Mouse (Mus musculus): ENCODE data around the gene Bicc1.
"Not testable (repeated sequence)": the region's sequence is repeated elsewhere in the genome, so short reads cannot be mapped to it uniquely, and the experiment has no call there.

The Bicc1 gene

DNA sequence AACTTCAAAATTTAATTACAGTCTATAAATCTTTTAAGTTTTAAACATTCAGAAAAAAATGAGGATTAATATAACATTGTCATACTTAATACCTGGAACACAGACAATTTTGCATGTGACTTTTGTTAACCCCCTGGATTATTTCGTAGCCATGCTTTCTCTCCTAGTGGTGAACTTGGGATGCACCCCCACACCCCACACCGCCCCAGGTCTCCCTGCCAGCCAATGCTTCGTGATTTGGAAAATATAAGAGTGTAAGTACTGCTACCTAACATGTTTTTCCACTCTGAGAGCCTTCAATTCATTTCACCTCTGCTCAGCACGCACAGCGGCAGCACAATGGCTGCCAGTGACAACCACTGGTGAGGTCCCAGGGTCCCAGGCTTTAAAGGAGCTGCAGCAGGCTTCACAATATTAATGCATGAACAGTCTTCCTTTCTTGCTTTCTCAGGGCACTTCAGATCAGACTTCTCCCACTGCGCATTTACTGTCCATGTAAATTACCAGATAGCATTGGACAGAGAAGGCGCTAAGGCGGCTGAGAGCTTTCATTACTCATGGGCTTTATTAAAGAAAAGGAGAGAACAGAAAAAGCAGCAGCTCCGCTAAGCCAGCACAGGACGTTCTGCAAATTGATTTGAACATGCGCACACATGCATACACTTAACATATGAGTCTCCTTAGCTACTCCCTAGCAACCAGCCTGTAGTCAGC, 207.3 kb downstream of the Bicc1 start:
- no peak for DNase-seq (ENCODE audit: low read depth in 2 of 2, low spot score in 2 of 2)

DNA sequence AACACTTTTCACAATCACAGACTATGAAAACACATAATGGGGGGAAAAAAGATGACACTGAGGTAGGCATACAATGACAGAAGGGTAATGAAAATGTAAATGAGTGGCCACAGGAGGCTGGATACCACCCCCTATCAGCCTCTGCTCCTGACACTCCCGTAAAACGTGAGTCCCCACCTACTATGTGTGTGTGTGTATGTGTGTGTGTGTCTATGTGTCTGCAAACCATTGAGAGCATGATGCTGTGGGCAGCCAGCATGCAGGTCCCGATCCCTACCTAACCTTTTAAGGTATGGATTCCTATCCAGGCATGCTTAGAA, 209.4 kb downstream of the Bicc1 start:
- no peak for DNase-seq (ENCODE audit: low read depth in 2 of 2, low spot score in 2 of 2)

DNA sequence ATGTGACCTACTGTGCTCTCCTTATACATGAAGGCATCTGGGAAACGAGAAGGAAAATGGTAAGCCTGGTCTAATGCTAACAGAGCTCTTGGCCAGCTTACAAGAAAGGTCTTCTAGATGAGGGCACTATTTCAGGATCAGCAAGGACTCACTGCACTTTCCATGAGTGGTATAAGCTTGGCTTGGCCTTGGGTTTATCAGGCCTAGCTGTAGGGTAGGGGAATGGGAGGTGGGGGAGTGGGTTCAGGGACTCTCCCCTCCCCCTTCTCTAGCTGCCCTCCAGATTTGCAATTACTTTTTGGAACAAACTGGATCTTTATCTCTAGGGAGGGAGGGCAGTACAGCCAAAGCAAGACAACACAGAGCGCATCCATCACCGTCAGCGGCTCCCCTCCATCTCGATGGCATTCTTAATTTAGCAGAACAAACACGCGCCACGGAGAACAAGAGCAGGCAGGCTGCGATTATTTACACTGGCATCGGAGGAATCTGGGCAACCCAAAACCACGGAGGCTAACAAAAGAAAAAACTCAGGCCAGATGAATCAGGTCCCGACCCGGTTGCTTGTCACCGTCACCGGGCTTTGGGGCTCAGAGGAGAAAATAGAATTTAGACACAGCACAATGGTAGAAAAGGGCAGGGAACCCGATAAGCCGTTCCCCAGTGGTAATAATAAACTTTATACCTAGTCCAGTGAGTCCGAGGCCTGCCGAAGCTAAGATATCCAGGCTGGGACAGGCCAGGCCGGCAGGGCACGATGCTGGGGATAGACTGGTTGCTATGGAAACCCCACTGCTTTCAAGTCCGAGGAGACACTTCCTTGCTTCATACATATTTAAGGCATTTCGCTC, 210.0 kb downstream of the Bicc1 start:
- DNase-seq (ENCODE audit: low read depth in 2 of 2, low spot score in 2 of 2): no peak

DNA sequence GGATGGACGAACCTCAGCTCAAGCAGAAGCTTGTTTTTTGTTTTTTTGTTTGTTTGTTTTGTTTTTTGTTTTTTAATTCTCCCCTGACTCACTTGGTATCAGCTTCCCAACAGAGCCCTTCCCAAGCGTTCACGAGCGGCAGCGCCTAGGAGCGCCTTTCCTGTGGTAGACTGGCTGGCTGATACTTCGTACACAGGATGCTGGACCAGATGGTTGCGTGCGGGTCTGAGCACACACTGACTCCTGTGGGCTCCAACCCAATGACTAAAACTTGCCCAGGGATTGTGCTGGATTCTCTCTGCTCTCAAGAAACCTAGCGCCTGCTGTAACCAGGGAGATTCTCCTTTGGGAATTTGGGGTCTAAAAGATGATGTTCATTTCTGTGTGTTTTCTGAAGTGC, 211.2 kb downstream of the Bicc1 start:
- DNase-seq (ENCODE audit: low read depth in 2 of 2, low spot score in 2 of 2): no peak

DNA sequence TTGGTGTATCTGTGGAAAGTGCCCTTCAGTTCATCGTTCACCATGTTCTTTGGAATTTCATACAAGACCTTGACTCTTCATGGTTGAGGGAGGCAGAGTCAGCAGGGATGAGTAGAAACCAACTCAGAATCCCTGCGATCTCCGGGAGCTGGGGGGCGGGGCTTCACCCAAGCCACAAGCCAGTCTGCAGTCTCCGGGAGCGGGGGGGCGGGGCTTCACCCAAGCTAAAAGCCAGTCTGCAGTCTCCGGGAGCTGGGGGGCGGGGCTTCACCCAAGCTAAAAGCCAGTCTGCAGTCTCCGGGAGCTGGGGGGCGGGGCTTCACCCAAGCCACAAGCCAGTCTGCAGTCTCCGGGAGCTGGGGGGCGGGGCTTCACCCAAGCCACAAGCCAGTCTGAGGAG, 213.4 kb downstream of the Bicc1 start:
- not testable (repeated sequence) for DNase-seq (ENCODE audit: low read depth in 2 of 2, low spot score in 2 of 2)

DNA sequence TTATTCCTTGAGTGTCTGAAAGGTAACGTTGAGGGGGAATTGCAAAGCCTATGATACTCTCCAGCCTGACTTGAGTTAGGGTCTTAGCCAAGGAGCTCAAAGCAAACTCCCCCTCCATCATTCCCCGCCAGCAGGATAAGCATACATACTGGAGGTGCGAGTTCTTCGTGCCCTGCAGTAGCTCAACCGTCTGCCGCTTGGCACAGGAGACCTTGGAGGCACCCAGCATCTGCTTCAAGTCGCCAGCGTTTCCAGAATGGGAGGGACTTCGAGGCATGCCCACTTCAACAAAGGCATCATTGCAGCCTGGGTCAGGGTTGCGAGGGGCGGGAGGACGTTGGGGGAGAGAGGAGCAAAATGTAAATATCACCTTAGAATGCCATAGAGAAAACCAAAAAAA, 214.4 kb downstream of the Bicc1 start:
- no peak for DNase-seq (ENCODE audit: low read depth in 2 of 2, low spot score in 2 of 2)

DNA sequence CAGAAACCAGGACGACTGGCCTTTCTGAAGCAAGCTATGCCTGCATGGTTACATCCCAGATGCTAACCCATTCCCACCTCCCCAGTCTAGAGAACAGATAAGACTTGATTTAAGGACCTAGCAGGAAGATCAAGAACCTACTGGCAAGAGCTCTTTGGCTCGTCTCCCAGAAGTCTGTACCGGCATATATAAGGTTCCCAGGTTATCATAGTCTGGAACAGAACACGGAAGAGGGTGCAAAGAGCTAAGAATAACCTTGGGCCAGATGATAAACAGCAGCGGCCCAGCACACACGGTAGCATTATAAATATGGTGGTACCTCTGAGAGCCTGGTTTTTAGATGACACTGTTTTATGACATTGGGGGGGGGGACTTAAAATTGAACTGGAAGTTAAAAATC, 217.9 kb downstream of the Bicc1 start:
- DNase-seq (ENCODE audit: low read depth in 2 of 2, low spot score in 2 of 2): no peak

DNA sequence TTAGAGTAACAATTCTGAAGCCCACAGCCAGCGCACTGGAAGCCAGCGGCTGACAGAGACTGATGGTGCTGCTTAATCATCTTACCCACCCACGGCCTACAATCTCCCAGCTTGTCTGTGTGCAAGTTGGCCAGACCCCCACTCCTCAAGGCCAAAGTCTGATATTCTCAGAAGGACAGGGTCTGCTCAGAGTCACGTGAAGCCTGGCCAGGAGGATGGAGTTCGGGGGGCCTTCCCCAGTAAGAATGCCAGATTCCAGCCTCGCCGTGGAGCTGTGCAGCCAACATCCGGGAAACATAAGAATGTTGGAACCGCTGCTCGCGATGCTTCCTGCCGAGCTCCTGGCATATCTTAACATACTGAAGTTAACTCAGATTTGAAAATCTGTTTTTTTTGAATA, 219.7 kb downstream of the Bicc1 start:
- no peak for DNase-seq (ENCODE audit: low read depth in 2 of 2, low spot score in 2 of 2)

DNA sequence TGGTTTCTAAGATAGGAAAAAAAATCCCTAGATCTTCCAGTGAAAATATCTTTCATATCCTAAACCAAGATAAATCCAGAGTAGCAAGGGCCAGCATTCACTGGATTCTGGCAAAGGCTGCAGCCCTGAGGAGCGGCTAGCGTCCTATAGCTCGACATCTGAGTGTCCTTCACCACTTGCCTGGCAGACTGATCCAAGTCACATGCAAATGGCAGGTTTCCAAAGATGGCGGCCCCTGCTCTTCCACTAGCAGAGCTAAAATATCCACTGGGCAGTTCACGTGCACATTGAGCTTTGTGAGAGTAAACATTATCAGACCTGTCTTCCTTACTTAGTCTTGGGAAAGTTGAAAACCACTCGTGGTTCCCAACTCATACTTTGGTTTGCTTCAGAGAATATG, 222.1 kb downstream of the Bicc1 start:
- DNase-seq (ENCODE audit: low read depth in 2 of 2, low spot score in 2 of 2): no peak

DNA sequence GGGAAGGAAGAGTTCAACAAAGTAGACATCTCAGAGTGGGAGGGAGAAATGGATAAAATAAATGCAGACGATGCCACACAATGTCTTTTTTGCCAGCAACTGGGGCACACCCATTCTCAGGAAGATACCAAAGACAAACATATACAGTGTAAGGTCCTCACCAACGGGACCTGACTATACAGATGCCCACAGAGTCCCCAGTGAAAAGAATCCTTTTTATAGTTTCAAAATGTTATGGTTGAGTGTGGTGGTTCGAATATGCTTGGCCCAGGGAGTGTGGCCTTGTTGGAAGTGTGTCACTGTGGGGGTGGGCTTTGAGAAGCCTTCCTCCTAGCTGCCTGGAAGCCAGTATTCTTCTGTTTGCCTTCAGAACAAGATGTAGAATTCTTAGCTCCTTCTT, 223.5 kb downstream of the Bicc1 start:
- no peak for DNase-seq (ENCODE audit: low read depth in 2 of 2, low spot score in 2 of 2)

DNA sequence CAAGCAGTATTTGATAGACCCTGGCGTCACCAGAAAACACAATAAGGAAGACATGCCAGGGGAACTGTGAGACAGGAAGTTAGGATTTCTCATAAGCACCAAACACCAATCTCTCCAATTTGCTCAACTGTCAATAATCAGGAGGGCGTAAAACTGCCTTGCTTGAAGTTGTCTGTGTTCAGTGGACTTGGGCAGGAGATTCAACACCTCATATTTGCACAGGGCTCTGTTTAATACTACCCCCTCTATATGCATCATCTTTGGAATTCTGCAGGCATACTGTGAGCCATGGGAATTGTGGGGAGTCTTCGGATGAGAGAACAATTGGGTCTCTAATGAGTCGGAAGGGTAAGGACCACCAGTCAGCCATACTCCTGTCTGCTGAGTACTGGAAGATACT, 233.4 kb downstream of the Bicc1 start:
- no peak for DNase-seq (ENCODE audit: low read depth in 2 of 2, low spot score in 2 of 2)

DNA sequence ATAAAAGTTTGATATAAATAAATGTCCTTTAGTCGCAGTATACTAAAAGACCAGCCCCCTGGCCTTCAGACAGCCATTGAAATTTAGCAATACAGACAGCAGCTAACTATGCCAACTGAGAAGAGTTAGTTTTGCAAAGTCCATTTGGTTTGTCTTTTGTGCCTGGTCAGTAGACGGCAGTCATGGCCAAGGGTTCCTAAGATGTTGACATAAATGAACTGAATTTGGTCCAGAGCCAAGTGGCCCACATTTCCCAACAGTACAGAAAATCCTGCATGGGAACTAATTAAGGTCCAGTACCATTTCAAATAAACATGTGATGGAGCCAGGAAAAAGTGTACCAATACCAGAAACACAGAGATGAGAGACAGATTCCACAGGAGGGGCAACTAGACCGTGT, 235.2 kb downstream of the Bicc1 start:
- DNase-seq (ENCODE audit: low read depth in 2 of 2, low spot score in 2 of 2): no peak

DNA sequence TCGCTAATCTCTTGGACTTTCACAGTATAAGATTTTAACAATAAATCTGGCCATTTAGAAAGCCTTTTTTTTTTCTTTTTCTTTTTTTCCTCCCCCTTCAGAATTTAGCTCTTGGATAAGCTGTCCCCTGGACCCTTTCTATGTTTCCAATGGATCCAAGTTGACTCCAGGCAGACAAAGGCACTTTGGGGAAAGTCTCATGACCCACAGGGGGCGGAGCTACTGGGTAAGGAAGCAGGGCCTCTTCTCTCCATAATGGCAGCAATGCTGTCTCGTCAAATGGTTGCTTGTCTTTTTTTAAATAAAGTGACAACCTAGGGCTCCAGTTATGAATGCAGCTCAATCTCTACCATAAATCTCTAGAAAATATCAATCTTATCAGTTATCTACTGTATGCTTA, 235.6 kb downstream of the Bicc1 start:
- DNase-seq (ENCODE audit: low read depth in 2 of 2, low spot score in 2 of 2): no peak

DNA sequence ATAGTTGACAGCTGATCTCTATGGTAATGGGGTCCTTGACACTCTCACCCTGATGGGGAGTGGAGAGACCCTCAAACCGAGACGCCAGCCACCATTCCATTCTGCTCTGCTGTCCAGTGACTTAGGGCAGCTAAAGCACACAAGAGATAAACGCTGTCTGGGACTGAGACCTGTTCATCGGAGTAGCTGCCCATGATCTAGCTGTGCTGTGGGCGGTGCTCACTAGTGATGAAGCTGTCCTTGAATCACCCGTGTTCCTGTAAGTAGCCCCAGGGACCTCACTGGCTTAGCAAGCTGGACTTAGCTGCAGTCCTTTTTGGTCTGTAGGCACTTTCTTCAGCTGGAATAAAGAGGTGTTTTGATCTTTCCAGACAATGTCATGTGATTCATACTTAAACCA, 238.0 kb downstream of the Bicc1 start:
- no peak for DNase-seq (ENCODE audit: low read depth in 2 of 2, low spot score in 2 of 2)

DNA sequence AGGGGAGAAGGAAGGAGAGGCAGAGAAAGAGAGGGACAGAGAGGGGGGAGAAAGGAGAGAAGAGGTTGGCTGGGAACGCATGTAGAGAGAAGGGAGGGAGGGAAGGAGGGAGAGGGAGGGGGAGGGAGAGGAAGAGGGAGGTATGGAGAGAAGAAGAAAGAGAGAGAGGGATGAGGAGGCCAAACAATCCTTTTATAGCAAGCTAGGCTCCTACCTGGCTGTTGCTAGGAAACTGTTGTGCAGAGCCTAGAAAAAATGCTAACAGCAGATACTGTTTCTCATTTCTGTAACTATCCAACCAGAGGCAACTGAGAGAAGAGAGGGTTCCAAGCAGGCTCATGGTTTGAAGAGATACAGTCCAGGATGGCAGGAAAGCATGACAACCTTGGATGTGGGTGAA, 239.6 kb downstream of the Bicc1 start:
- DNase-seq (ENCODE audit: low read depth in 2 of 2, low spot score in 2 of 2): no peak

DNA sequence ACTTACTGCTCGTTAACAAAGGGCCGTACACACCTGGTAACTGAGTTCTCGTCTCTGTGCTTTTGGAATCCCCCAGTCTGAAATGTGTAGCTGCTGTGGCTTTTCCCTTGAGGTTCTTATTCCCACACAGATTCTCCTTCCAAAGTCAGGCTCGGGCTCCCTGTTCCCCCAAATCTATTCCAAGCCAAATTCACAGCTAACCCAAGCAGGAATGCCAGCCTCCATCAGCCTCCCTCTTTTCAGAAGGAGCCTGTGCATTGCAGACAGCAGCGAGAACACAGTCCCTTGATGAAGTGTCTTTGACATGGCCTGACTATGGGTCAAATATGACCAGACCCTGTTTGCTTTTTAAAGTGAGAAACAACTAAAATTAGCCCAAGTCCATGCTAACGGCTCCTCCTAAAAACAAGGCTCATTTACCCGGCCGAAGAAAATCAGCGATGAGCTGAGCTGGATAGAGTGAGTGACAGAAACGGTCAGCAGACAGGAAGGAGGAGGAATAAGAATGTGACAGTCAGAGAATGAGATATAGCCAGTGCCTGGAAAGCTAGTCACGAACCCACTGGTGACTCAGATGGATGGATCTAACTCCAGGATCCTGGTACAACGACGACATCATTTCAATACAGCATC, 240.4 kb downstream of the Bicc1 start:
- no peak for DNase-seq (ENCODE audit: low read depth in 2 of 2, low spot score in 2 of 2)

DNA sequence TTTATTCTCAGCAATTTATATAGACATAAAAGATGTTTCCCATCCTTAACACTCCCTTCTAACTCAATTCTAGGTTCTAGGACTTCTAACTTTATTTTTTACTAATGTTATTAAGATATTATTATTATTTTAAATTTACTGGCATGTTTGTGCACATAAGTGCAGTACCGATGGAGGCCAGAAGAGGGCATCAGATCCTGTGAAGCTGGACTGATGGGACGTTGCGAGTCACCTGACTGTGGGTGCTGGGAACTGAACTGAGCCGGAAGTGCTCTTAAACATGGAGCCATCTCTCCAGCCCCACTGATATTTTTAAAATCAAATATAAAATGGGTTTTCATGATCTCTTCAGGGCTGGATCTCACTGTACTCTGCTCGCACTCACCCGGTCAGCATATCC, 242.8 kb downstream of the Bicc1 start:
- no peak for DNase-seq (ENCODE audit: low read depth in 2 of 2, low spot score in 2 of 2)

DNA sequence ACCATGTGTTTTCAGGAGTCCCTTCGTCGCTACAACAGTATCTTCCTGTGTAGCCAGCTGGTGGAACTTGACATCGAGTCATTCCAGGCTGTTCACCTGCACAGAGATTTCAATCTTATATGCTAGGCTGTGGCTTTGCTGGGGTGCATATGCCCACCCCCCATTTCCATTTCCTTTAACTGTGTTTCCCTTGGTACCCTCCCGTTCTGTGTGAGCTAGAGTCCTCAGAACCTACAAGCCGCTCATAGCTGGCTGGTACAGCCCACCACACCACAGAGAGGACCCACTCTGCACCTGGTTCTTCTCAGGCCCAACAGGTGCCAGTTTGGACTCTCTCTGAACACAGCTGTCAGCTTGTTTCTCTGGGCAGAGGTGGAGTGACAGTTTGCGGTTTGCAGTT, 244.4 kb downstream of the Bicc1 start:
- no peak for DNase-seq (ENCODE audit: low read depth in 2 of 2, low spot score in 2 of 2)

DNA sequence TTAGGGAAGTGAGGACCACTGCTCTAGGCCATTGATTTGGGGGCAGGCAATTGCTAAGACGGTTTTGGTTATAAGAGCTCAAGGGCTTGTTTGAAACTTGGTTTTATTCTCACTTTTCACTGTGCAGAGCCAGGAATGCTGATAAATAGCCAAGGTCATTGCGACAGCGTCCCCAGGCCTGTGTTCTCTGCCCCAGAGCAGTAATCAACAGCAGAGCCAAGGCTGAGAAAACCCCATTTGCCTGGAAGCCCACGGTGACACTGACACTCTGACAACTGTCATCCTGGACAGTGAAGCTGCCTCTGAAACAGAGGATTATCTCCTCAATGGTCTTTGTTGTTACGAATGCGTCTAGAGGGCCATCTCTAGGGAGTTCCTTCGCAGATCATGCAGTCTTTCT, 255.6 kb downstream of the Bicc1 start:
- no peak for DNase-seq (ENCODE audit: low read depth in 2 of 2, low spot score in 2 of 2)

DNA sequence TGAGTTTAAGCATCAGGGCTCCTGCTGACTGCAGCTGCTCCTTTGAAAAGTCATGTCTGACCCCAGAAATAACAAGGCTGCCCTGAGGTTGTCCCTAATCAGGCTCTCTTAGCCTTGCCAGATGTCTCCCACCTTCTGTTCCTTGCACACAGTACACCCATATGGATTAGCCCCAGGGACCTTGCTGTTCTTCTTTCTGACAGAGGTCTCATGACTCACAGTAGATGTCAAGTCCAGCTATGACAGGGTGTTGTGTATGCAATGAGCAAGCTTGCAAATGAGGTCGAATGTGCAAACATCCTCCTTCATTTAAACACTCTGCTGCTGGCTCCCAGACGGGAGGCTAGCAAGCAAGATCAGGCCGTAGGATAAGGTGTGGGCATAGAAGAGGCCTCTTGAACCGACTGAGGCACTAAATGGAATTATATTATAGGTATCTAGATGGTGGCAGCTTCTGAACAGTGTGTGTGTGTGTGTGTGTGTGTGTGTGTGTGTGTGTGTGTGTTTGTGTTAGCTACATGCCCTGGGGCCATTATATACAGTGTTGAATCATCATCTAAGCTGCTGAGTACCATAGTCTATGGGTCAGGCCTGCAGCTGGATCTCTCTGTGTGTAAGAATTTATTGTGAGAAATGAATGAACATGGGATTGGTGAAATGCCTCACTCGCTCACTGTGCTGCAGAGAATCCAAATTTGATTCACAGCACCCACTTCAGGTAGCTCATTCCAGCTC, 256.6 kb downstream of the Bicc1 start:
- no peak for DNase-seq (ENCODE audit: low read depth in 2 of 2, low spot score in 2 of 2)

DNA sequence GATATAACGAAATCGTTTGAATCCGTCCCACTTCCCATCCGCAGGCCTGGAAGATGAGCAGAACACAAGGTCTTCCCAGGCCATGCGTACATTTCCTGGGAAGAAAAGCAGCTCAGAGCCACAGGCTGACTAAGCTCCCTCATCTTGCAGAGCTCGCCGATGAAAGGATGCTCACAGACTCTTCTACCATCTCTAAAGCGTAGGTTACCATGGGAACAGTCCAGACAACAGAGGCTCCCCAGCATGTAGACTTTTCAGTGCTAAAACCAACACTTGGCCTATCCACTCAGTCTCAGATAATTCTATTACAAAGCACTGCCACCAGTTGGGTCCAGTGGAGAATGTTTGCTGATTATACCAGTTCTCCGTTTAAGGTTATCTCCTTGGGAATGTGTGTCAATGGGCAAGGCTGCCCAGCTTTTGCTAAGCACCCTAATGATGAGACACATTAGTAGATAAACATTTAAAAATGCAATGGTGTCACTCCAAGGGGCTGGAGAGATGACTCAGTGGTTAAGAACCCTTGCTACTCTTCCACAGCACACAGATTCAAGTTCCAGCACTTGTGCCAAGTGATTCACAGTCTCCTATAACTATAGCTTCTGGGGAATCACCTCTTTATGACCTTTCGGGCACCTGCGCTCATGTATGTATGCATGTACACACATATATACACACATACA, 258.2 kb downstream of the Bicc1 start:
- no peak for DNase-seq (ENCODE audit: low read depth in 2 of 2, low spot score in 2 of 2)
